Mouse (Mus musculus) liver, embryonic 14.5 days (tissue): ENCODE measurements around the gene Zbed5. TPM values are rescaled to one million over a fixed set of nuclear protein-coding genes. Genes with fewer than 3 reads are reported as not detected.
A peak's percentile ranks its signal among the peaks of the same experiment; 100 is the strongest.

ENCODE experiments used
- ATAC-seq: fragments of 200-750 bp; cut with Nextera tagmentation; 2 replicates; pipeline ENCODE4 v1.8.0; 2017; ENCODE audit warnings: moderate number of reproducible peaks, mild to moderate bottlenecking, moderate library complexity; ENCODE audit not compliant: insufficient read depth
- DNase-seq, 3 experiments: peaks; one replicate each; pipeline ENCODE4 v3.0.0-alpha.2; 2012 to 2013; ENCODE audit warnings: low read depth in 3 of 3, low spot score in 3 of 3
- H3K27ac ChIP-seq: fragments of 300-500 bp; sonication (generic); 2 replicates; pipeline ENCODE4 v1.5.1; 2014; ENCODE audit warnings: moderate library complexity, mild to moderate bottlenecking, control low read depth, inconsistent platforms
- H3K27me3 ChIP-seq: fragments of 300-500 bp; sonication (generic); 2 replicates; pipeline ENCODE4 v1.6.1; 2014; ENCODE audit warnings: mild to moderate bottlenecking, low read length, moderate library complexity; ENCODE audit not compliant: control insufficient read depth, insufficient read depth
- H3K36me3 ChIP-seq: fragments of 300-500 bp; sonication (generic); replicated peaks from 2 replicates; pipeline ENCODE4 v1.6.1; 2014; ENCODE audit warnings: low read depth; ENCODE audit not compliant: control insufficient read depth, insufficient read depth
- H3K4me1 ChIP-seq, 2 experiments: fragments of 200-500 bp in 1 of 2; fragments of 300-500 bp in 1 of 2; sonication (generic) in 1 of 2; replicated peaks; 2 replicates each; pipeline ENCODE4 v1.6.1; 2012 to 2014; ENCODE audit warnings: antibody characterized with exemption in 1 of 2, inconsistent platforms in 1 of 2, low read length in 1 of 2; ENCODE audit not compliant: control insufficient read depth in 2 of 2, insufficient read depth in 2 of 2
- H3K4me2 ChIP-seq: fragments of 300-500 bp; sonication (generic); 2 replicates; pipeline ENCODE4 v1.6.1; 2014; ENCODE audit warnings: low read depth, mild to moderate bottlenecking, control low read depth, moderate library complexity
- H3K4me3 ChIP-seq, 2 experiments: fragments of 200-500 bp in 1 of 2; fragments of 300-500 bp in 1 of 2; sonication (generic) in 1 of 2; 2 replicates each; pipeline ENCODE4 v1.5.1; 2012 to 2014; ENCODE audit warnings: low read depth in 2 of 2, low read length in 2 of 2, mild to moderate bottlenecking in 2 of 2, control low read depth in 1 of 2, inconsistent platforms in 1 of 2, moderate library complexity in 1 of 2; ENCODE audit not compliant: insufficient read depth in 1 of 2
- H3K9ac ChIP-seq: fragments of 300-500 bp; sonication (generic); replicated peaks from 2 replicates; pipeline ENCODE4 v1.6.1; 2014; ENCODE audit warnings: mild to moderate bottlenecking, control low read depth, moderate library complexity
- H3K9me3 ChIP-seq: fragments of 300-500 bp; sonication (generic); 2 replicates; pipeline ENCODE4 v1.6.1; 2016; ENCODE audit warnings: low read length, mixed read lengths; ENCODE audit not compliant: control insufficient read depth
- CTCF ChIP-seq: IDR thresholded peaks from 2 replicates; pipeline ENCODE4 v1.5.1; 2016; ENCODE audit warnings: antibody characterized with exemption, low read depth, control low read depth
- EP300 ChIP-seq: IDR thresholded peaks from 2 replicates; pipeline ENCODE4 v1.6.1; 2016; ENCODE audit warnings: antibody characterized with exemption, low read depth
- WGBS: fragments of 180-500 bp; shearing (Covaris S2); extraction: QIAGEN DNeasy Blood & Tissue Kit; methylation state at CpG from one replicate; pipeline ENCODE4 v1.1.7; 2014; ENCODE audit not compliant: insufficient replicate concordance; 5-methylcytosine and 5-hydroxymethylcytosine counted together
- polyA plus RNA-seq, 2 experiments: library from polyadenylated mRNA; depleted of rRNA in 1 of 2; stranded (reverse) in 1 of 2; unstranded in 1 of 2; fragments of >200 nt; fragmentation: Nextera tagmentation in 1 of 2; extraction: Ambion mirVana in 1 of 2; gene quantifications; 2 replicates each; pipeline versions ENCODE4 v1.2.1 to v1.2.3; 2012 to 2014

Gene Zbed5
- polyA plus RNA-seq (2012; rRNA removed) (0.43 and 0.70 TPM in 2 replicates), polyA plus RNA-seq (2014; fragmentation: Nextera tagmentation; extraction: Ambion mirVana) (0.67 and 1.4 TPM in 2 replicates)

GRCm38 (mm10) chr5:129895198-129896088, at the start of gene Zbed5:
TSS of gene Zbed5 (plus strand) at chr5:129895723.
- WGBS: 2% methylated on average over 44 of the region's 44 CpGs
- peak within 1 kb of the TSS; percentile 58 to 65 for H3K4me3 ChIP-seq
- H3K36me3 ChIP-seq: no peaks in the 10 kb centered on the region
- peak; percentile 86 for DNase-seq
- H3K9ac ChIP-seq: peak within 1 kb of the TSS; percentile 57
- H3K27me3 ChIP-seq: no peaks in the 10 kb centered on the region
- peak; percentile 100 for ATAC-seq
- no peak within 1 kb of the TSS for H3K27ac ChIP-seq
- peaks cover 4 to 7% of the 10 kb centered on the region in 2 experiments; a peak in 3 of 4 replicates for H3K4me1 ChIP-seq
- peak within 1 kb of the TSS; percentile 95 for H3K4me2 ChIP-seq
- TF ChIP-seq EP300: no peak
- no peaks in the 10 kb centered on the region for H3K9me3 ChIP-seq

GRCm38 (mm10) chr5:129846752-129847557, 48.6 kb upstream of the Zbed5 start, which contains the start of gene Sumf2:
TSS of gene Sumf2 (plus strand) at chr5:129846986.
- Histone ChIP-seq H3K36me3 (peaks cover 20% of the 10 kb centered on the region), H3K4me2 (peak within 1 kb of the TSS; percentile 92), H3K9me3 (no peaks in the 10 kb centered on the region), H3K27me3 (no peaks in the 10 kb centered on the region), H3K4me1 (peaks cover 3 to 5% of the 10 kb centered on the region in 2 experiments), H3K9ac (peak within 1 kb of the TSS; percentile 83), H3K4me3 (peak within 1 kb of the TSS; percentile 80 to 91), H3K27ac (peak within 1 kb of the TSS; percentile 68)
- peak; percentile 98 for ATAC-seq
- TF ChIP-seq CTCF (no peak), EP300 (no peak)
- WGBS: 6% methylated on average over 22 of the region's 22 CpGs
- DNase-seq: peak; percentile 89 to 93 (median 91)

DNA sequence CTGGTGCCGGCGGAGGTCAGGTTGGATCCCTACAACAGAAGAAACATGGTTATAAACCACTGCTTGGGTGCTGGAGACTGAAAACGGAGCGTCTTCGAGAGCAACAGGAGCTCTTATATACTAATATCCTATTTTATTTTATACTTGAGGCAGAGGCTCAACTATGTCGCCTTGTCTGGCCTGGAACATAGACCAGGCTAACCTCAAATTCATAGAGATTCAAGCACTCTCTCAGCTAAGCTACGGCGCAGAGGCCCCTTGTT, 48.0 kb upstream of the Zbed5 start:
- Histone ChIP-seq H3K4me1 (peaks cover 3 to 5% of the 10 kb centered on the region in 2 experiments), H3K36me3 (peaks cover 20% of the 10 kb centered on the region), H3K9ac (peak overlapping the region; percentile 83), H3K9me3 (no peaks in the 10 kb centered on the region), H3K27ac (peak overlapping the region; percentile 68; the same call in 1 of the 2 replicates), H3K27me3 (no peaks in the 10 kb centered on the region), H3K4me3 (peak overlapping the region; percentile 80 to 91), H3K4me2 (peak overlapping the region; percentile 92)
- DNase-seq (no peak), ATAC-seq (no peak)
- WGBS: 30% methylated on average over 8 of the region's 8 CpGs
- no peak for TF ChIP-seq CTCF

- no peak overlapping the region for H3K4me3 ChIP-seq
- H3K9ac ChIP-seq: no peak overlapping the region
- H3K4me1 ChIP-seq: no peaks in the 10 kb centered on the region
- no peak for DNase-seq
- H3K4me2 ChIP-seq: no peak overlapping the region
- no peak for ATAC-seq
- peaks cover 5% of the 10 kb centered on the region for H3K36me3 ChIP-seq
- no peak overlapping the region for H3K27ac ChIP-seq
- 65% methylated on average over 5 of the region's 5 CpGs for WGBS
- no peaks in the 10 kb centered on the region for H3K27me3 ChIP-seq
- TF ChIP-seq EP300 (no peak), CTCF (no peak)
- no peaks in the 10 kb centered on the region for H3K9me3 ChIP-seq
These were observed 40.4 kb upstream of the Zbed5 start for GRCm38 (mm10) chr5:129855163-129855562.

- 73% methylated on average over 5 of the region's 5 CpGs for WGBS
- Histone ChIP-seq H3K4me1 (no peaks in the 10 kb centered on the region), H3K4me2 (no peak overlapping the region), H3K9ac (no peak overlapping the region), H3K4me3 (no peak overlapping the region), H3K9me3 (no peaks in the 10 kb centered on the region), H3K27ac (no peak overlapping the region), H3K36me3 (peaks cover 5% of the 10 kb centered on the region), H3K27me3 (no peaks in the 10 kb centered on the region)
- ATAC-seq (no peak), DNase-seq (no peak)
- TF ChIP-seq EP300: no peak
- peak; percentile 51 for TF ChIP-seq CTCF
These were observed 39.1 kb upstream of the Zbed5 start for GRCm38 (mm10) chr5:129856414-129856813.
